Mouse (Mus musculus) WW6 (cell line): ENCODE measurements around the gene Ccnb1ip1.
A peak's percentile ranks its signal among the peaks of the same experiment; 100 is the strongest.
"Not testable (repeated sequence)": the region's sequence is repeated elsewhere in the genome, so short reads cannot be mapped to it uniquely, and the experiment has no call there.

Experiments
- DNase-seq: peaks from one replicate; pipeline ENCODE4 v3.0.0-alpha.2; 2013; ENCODE audit warnings: low read depth, low spot score

Ccnb1ip1 gene

GRCm38 (mm10) chr14:50807487-50808072 lies at the start of gene Ccnb1ip1, which contains the start of gene Parp2:
Gene Ccnb1ip1, minus strand, starts transcription at chr14:50807732.
Gene Parp2, plus strand, starts transcription at chr14:50807841.
- DNase-seq, result peak; percentile 96

GRCm38 (mm10) chr14:50855788-50856187 lies 48.3 kb upstream of the Ccnb1ip1 start:
- no peak for DNase-seq

- DNase-seq, result no peak
Observed at GRCm38 (mm10) chr14:50837236-50837635, 29.7 kb upstream of the Ccnb1ip1 start.

- DNase-seq, result no peak
Observed at GRCm38 (mm10) chr14:50834435-50834834, 26.9 kb upstream of the Ccnb1ip1 start.

- no peak for DNase-seq
Observed at GRCm38 (mm10) chr14:50833964-50834363, 26.4 kb upstream of the Ccnb1ip1 start.

GRCm38 (mm10) chr14:50829878-50830277 lies 22.3 kb upstream of the Ccnb1ip1 start:
- DNase-seq, result no peak

- DNase-seq, result no peak
Observed at GRCm38 (mm10) chr14:50826579-50826978, 19.0 kb upstream of the Ccnb1ip1 start.

GRCm38 (mm10) chr14:50824219-50824618 lies 16.7 kb upstream of the Ccnb1ip1 start:
- no peak for DNase-seq

GRCm38 (mm10) chr14:50823240-50823639 lies 15.7 kb upstream of the Ccnb1ip1 start:
- no peak for DNase-seq

- DNase-seq, result no peak
Observed at GRCm38 (mm10) chr14:50813060-50813459, 5.5 kb upstream of the Ccnb1ip1 start.

GRCm38 (mm10) chr14:50806469-50806868 lies 1.1 kb downstream of the Ccnb1ip1 start:
- not testable (repeated sequence) for DNase-seq

- no peak for DNase-seq
Observed at GRCm38 (mm10) chr14:50804683-50805082, 2.8 kb downstream of the Ccnb1ip1 start.

- no peak for DNase-seq
Observed at GRCm38 (mm10) chr14:50802843-50803562, 4.5 kb downstream of the Ccnb1ip1 start.

- DNase-seq, result no peak
Observed at GRCm38 (mm10) chr14:50802441-50802840, 5.1 kb downstream of the Ccnb1ip1 start.

- DNase-seq, result no peak
Observed at GRCm38 (mm10) chr14:50799502-50800259, 7.9 kb downstream of the Ccnb1ip1 start.

GRCm38 (mm10) chr14:50798512-50798911 lies 9.0 kb downstream of the Ccnb1ip1 start:
- DNase-seq, result no peak

- no peak for DNase-seq
Observed at GRCm38 (mm10) chr14:50796464-50796863, 11.1 kb downstream of the Ccnb1ip1 start.

GRCm38 (mm10) chr14:50795965-50796364 lies 11.6 kb downstream of the Ccnb1ip1 start:
- DNase-seq, result no peak

- no peak for DNase-seq
Observed at GRCm38 (mm10) chr14:50795261-50795935, 12.1 kb downstream of the Ccnb1ip1 start.

- no peak for DNase-seq
Observed at GRCm38 (mm10) chr14:50788157-50788556, 19.4 kb downstream of the Ccnb1ip1 start.

- peak; percentile 79 for DNase-seq
Observed at GRCm38 (mm10) chr14:50785251-50785637, 22.3 kb downstream of the Ccnb1ip1 start, which contains the start of gene Ttc5. Gene Ttc5, minus strand, starts transcription at chr14:50785519.
